Mouse (Mus musculus) forebrain, embryonic 13.5 days (tissue): ENCODE data around the gene Poc5. TPM values are rescaled to one million over a fixed set of nuclear protein-coding genes. Genes with fewer than 3 reads are reported as not detected.

Experiments
- ATAC-seq: fragments of 200-750 bp; cut with Nextera tagmentation; 2 replicates; pipeline ENCODE4 v1.8.0; 2017
- H3K27ac ChIP-seq: fragments of 300-500 bp; sonication (generic); 2 replicates; pipeline ENCODE4 v1.5.1; 2015; ENCODE audit warnings: inconsistent platforms, mild to moderate bottlenecking, moderate library complexity
- H3K27me3 ChIP-seq: fragments of 300-500 bp; sonication (generic); 2 replicates; pipeline ENCODE4 v1.6.1; 2015; ENCODE audit warnings: mild to moderate bottlenecking, inconsistent platforms
- H3K36me3 ChIP-seq: fragments of 300-500 bp; sonication (generic); 2 replicates; pipeline ENCODE4 v1.6.1; 2015; ENCODE audit warnings: mild to moderate bottlenecking, inconsistent platforms; ENCODE audit not compliant: poor library complexity, severe bottlenecking
- H3K4me1 ChIP-seq: fragments of 300-500 bp; sonication (generic); 2 replicates; pipeline ENCODE4 v1.6.1; 2015; ENCODE audit warnings: inconsistent platforms
- H3K4me2 ChIP-seq: fragments of 300-500 bp; sonication (generic); 2 replicates; pipeline ENCODE4 v1.6.1; 2015; ENCODE audit warnings: inconsistent platforms, mild to moderate bottlenecking, moderate library complexity
- H3K4me3 ChIP-seq: fragments of 300-500 bp; sonication (generic); 2 replicates; pipeline ENCODE4 v1.5.1; 2015; ENCODE audit warnings: mild to moderate bottlenecking, inconsistent platforms
- H3K9ac ChIP-seq: fragments of 300-500 bp; sonication (generic); 2 replicates; pipeline ENCODE4 v1.6.1; 2015; ENCODE audit warnings: mild to moderate bottlenecking, inconsistent platforms
- H3K9me3 ChIP-seq: fragments of 300-500 bp; sonication (generic); replicated peaks from 2 replicates; pipeline ENCODE4 v1.6.1; 2016; ENCODE audit warnings: inconsistent platforms
- WGBS: fragments of 180-500 bp; shearing (Covaris S2); methylation state at CpG from one replicate; pipeline ENCODE4 v1.1.7; 2015; 5-methylcytosine and 5-hydroxymethylcytosine counted together
- polyA plus RNA-seq: library from polyadenylated mRNA; unstranded; fragments of >200 nt; fragmentation: Nextera tagmentation; extraction: Ambion mirVana; gene quantifications from 2 replicates; pipeline ENCODE4 v1.2.1, GENCODE M21; 2015

Poc5 gene
- polyA plus RNA-seq, 1 experiment from 2014 or later = 28.5 TPM

GRCm38 (mm10) chr13:96433648-96434190 lies 45.6 kb downstream of the Poc5 start:
- Histone ChIP-seq H3K4me2 (no peak overlapping the region), H3K36me3 (no peaks in the 10 kb centered on the region), H3K27ac (no peak overlapping the region), H3K9ac (no peak overlapping the region), H3K9me3 (no peaks in the 10 kb centered on the region), H3K4me1 (no peaks in the 10 kb centered on the region), H3K4me3 (no peak overlapping the region), H3K27me3 (no peaks in the 10 kb centered on the region)
- no peak for ATAC-seq
- 84% methylated on average over 11 of the region's 11 CpGs for WGBS

DNA sequence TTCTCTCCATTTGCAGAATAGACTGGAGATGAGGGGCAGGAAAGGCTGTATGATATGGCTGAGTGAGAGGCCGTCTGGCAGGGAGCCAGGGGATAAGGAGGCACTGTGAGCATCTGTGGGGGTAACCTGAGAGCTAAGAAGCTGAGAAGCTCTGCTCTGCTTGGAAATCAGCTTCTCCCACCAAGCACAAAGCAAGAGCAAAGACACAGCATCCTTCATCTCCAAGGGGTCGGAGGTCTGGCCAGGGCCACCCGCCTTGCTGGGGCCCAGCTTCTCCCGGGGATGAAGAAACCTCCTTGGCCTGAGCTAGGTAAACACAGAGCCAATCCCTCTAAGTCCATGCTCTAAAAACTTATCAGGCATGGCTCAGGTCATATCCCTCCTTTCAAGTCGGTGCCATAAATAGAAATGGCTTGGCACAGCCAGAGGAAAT lies 46.8 kb downstream of the Poc5 start:
- Histone ChIP-seq H3K4me3 (no peak overlapping the region), H3K9me3 (no peaks in the 10 kb centered on the region), H3K4me2 (no peak overlapping the region), H3K27ac (no peak overlapping the region), H3K4me1 (no peaks in the 10 kb centered on the region), H3K36me3 (no peaks in the 10 kb centered on the region), H3K27me3 (no peaks in the 10 kb centered on the region), H3K9ac (no peak overlapping the region)
- WGBS = 71% methylated on average over 5 of the region's 5 CpGs
- no peak for ATAC-seq

DNA sequence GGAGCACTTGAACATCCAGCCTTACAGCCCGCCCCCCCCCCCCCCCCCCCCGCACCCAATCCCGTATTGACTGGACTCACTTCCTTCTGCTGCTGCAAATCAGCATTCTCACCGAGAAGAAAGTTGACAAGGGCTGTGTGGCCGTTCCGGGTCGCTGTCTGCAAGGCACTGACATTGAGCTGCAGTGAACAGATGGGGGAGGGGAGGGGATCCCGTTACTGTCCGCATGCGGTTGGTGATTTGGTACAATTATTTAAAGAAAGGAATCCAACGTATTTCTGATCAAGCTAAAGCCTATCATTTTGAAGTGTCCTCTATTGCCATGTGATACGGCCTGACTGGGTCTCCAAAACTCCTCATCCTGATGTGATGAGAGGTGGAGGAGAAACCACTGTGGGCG lies 47.7 kb downstream of the Poc5 start:
- H3K9me3 ChIP-seq = no peaks in the 10 kb centered on the region
- no peaks in the 10 kb centered on the region for H3K4me1 ChIP-seq
- no peak overlapping the region for H3K27ac ChIP-seq
- ATAC-seq = no peak
- H3K4me2 ChIP-seq = no peak overlapping the region
- no peaks in the 10 kb centered on the region for H3K27me3 ChIP-seq
- H3K36me3 ChIP-seq = no peaks in the 10 kb centered on the region
- H3K4me3 ChIP-seq = no peak overlapping the region
- H3K9ac ChIP-seq = no peak overlapping the region
- WGBS = 49% methylated on average over 11 of the region's 13 CpGs

DNA sequence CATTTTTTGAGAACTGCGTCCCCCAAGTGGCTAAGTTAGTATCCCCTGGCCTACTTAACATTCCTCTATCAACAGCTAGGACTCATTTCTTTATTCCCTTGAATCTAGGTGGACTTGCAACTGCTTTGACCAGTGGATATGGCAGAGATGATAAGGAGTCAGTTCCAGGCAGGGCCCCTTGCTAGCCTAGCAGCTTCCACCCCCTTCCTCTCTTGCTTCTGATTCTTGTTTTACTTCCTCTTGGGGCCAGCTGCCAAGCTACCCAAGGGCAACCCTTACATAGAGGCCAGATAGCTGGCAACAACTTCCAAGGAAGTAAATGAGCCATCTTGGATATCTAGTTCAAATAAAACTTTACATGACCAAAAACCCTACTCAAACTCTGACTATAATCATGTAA lies 48.8 kb downstream of the Poc5 start:
- H3K27ac ChIP-seq = no peak overlapping the region
- H3K4me2 ChIP-seq = no peak overlapping the region
- 90% methylated on average over 1 of the region's 1 CpGs for WGBS
- H3K36me3 ChIP-seq = no peaks in the 10 kb centered on the region
- no peak overlapping the region for H3K9ac ChIP-seq
- H3K27me3 ChIP-seq = no peaks in the 10 kb centered on the region
- H3K9me3 ChIP-seq = no peaks in the 10 kb centered on the region
- ATAC-seq = no peak
- no peak overlapping the region for H3K4me3 ChIP-seq
- no peaks in the 10 kb centered on the region for H3K4me1 ChIP-seq

GRCm38 (mm10) chr13:96440436-96440835 lies 52.3 kb downstream of the Poc5 start:
- Histone ChIP-seq H3K27me3 (no peaks in the 10 kb centered on the region), H3K36me3 (no peaks in the 10 kb centered on the region), H3K4me3 (no peak overlapping the region), H3K4me2 (no peak overlapping the region), H3K9me3 (no peaks in the 10 kb centered on the region), H3K4me1 (no peaks in the 10 kb centered on the region), H3K9ac (no peak overlapping the region), H3K27ac (no peak overlapping the region)
- 98% methylated on average over 4 of the region's 4 CpGs for WGBS
- ATAC-seq = no peak

DNA sequence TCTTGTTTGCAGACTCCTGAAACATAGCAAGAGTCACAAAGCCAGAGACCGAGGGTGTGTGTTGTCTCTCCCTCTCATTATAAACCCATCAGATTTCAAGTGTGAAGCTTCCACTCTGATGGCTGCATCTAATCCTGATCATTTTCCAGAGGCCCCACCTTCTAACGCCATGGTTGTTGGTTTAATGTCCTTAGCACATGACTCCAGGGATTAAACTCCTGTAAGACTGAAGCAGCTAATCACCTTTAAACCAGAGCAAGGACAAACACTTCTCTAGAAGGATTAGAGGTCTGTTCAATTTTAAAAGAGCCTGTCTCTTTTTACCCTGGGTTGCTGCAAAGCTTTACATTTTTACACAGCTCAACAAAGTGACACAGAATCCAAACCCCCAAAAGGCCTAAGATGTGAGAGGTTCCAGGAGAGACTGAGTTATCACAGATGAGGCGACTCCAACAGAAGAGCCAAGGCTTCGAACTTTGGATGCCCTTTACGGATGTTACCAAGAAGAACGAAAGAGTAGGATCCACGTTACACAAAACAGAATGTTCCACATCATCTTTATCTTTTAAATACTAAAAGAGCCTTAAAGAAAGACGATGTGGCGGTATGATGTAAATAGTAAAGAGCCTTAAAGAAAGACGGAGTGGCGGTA lies 62.2 kb downstream of the Poc5 start:
- no peaks in the 10 kb centered on the region for H3K4me1 ChIP-seq
- H3K9ac ChIP-seq = no peak overlapping the region
- 84% methylated on average over 11 of the region's 11 CpGs for WGBS

DNA sequence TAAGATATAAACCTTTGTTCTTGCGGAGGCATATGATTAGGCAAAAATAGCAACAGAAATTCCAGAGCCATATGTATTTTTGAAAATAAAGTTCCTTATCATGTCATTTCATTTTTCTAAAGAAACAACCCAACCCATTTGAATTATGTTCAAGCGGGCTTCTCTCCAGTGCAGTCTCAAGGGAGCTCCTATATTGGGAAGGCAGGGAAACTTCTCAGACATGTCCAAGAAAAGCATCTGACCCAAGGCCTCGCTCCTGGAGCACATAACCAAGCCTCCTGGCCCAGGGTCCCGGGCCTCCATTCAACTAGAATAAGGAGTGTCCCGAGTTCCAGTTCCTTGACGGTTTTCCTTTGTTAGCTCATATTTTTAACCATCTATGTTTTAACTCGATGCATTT lies 62.8 kb downstream of the Poc5 start:
- Histone ChIP-seq H3K4me2 (no peak overlapping the region), H3K4me1 (no peaks in the 10 kb centered on the region), H3K36me3 (no peaks in the 10 kb centered on the region), H3K4me3 (no peak overlapping the region), H3K9ac (no peak overlapping the region), H3K9me3 (no peaks in the 10 kb centered on the region), H3K27ac (no peak overlapping the region), H3K27me3 (no peaks in the 10 kb centered on the region)
- WGBS = 91% methylated on average over 7 of the region's 7 CpGs
- ATAC-seq = no peak

More for the DNA sequence above, 62.2 kb downstream of the Poc5 start:
- Histone ChIP-seq H3K36me3 (no peaks in the 10 kb centered on the region), H3K27ac (no peak overlapping the region), H3K27me3 (no peaks in the 10 kb centered on the region), H3K4me3 (no peak overlapping the region), H3K9me3 (no peaks in the 10 kb centered on the region), H3K4me2 (no peak overlapping the region)
- ATAC-seq = no peak

GRCm38 (mm10) chr13:96451386-96452140 lies 63.5 kb downstream of the Poc5 start:
- Histone ChIP-seq H3K9me3 (no peaks in the 10 kb centered on the region), H3K36me3 (no peaks in the 10 kb centered on the region), H3K9ac (no peak overlapping the region), H3K27me3 (no peaks in the 10 kb centered on the region), H3K27ac (no peak overlapping the region), H3K4me2 (no peak overlapping the region), H3K4me1 (no peaks in the 10 kb centered on the region), H3K4me3 (no peak overlapping the region)
- WGBS = 92% methylated on average over 11 of the region's 11 CpGs
- no peak for ATAC-seq

DNA sequence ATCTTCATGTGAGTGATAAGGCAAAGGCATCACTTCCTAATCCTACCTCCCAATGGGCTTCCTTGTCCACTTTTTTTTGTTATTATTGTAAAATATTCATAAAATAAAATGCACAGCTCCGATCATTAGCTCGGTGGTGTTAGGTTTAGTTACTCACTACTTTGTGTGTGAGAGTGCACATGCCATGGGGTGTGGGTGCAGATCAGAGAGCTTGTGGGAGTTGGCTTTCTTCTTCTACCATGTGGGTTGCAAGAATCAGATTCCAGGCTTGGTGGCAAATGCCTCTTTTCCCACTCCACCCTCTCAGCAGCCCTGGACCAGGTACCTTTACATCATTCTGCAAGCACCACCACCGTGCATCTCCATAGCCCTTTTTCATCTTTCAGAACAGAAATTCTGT lies 64.5 kb downstream of the Poc5 start:
- H3K27me3 ChIP-seq = no peaks in the 10 kb centered on the region
- no peak overlapping the region for H3K27ac ChIP-seq
- 93% methylated on average over 3 of the region's 3 CpGs for WGBS
- no peak for ATAC-seq
- H3K4me3 ChIP-seq = no peak overlapping the region
- H3K4me1 ChIP-seq = no peaks in the 10 kb centered on the region
- H3K4me2 ChIP-seq = no peak overlapping the region
- no peaks in the 10 kb centered on the region for H3K36me3 ChIP-seq
- no peaks in the 10 kb centered on the region for H3K9me3 ChIP-seq
- no peak overlapping the region for H3K9ac ChIP-seq

DNA sequence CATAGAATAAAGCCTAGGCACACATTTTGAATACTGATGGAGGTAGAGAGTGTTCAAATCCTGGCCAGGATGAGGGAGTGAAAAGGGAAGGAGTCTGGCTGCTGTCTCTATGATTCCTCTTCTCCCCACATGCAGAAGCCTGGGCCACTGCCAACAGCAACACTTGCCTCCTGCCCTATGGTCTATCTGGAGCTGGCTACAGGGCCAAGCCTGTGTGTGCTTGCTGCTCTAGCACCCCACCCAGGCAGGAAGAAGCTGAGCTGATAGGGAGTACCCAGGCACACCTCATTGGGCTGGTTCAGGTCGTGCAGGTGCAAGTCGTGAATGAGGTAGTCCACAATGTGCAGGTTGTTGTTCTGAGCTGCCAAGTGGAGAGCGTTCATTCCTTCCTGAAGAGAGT lies 66.2 kb downstream of the Poc5 start:
- Histone ChIP-seq H3K9me3 (no peaks in the 10 kb centered on the region), H3K4me3 (no peak overlapping the region), H3K4me2 (no peak overlapping the region), H3K4me1 (no peaks in the 10 kb centered on the region), H3K27me3 (no peaks in the 10 kb centered on the region), H3K9ac (no peak overlapping the region), H3K27ac (no peak overlapping the region), H3K36me3 (no peaks in the 10 kb centered on the region)
- ATAC-seq = no peak
- WGBS = 83% methylated on average over 3 of the region's 3 CpGs

DNA sequence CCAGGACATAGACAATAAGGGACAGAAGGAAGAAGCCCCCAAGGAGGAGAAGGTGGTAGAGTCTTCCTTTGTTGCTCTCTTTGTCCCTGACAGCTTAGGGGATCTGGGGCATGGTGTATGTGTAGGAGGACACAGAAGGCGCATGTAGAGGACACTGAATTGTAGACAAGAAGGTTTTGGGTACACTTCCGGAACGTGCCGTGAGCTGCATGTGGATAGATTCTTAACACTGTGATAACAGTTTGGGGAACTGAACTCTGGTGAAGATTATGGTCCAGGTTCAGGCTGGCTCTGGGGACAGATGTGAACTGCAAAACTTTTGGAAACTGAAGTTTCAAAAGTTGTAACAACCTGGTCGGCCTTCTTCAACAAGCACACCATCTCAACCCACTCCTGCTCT lies 69.5 kb downstream of the Poc5 start:
- no peak for ATAC-seq
- Histone ChIP-seq H3K27me3 (no peaks in the 10 kb centered on the region), H3K27ac (no peak overlapping the region), H3K4me3 (no peak overlapping the region), H3K4me1 (no peaks in the 10 kb centered on the region), H3K9me3 (no peaks in the 10 kb centered on the region), H3K9ac (no peak overlapping the region), H3K36me3 (no peaks in the 10 kb centered on the region), H3K4me2 (no peak overlapping the region)
- WGBS = 97% methylated on average over 5 of the region's 5 CpGs

- Histone ChIP-seq H3K4me1 (no peaks in the 10 kb centered on the region), H3K27ac (no peak overlapping the region), H3K4me3 (no peak overlapping the region), H3K9me3 (no peaks in the 10 kb centered on the region), H3K9ac (no peak overlapping the region), H3K36me3 (no peaks in the 10 kb centered on the region), H3K27me3 (no peaks in the 10 kb centered on the region), H3K4me2 (no peak overlapping the region)
- WGBS = 90% methylated on average over 5 of the region's 5 CpGs
- ATAC-seq = no peak
Observed at GRCm38 (mm10) chr13:96458018-96458417, 69.9 kb downstream of the Poc5 start.
